Mouse (Mus musculus) myocyte (in vitro differentiated cells): ENCODE results near the gene Dnajc28. TPM values are rescaled to one million over a fixed set of nuclear protein-coding genes. Genes with fewer than 3 reads are reported as not detected.

Experiments used
- H3K27me3 ChIP-seq: one replicate; pipeline ENCODE4 v1.6.1; 2011; ENCODE audit not compliant: control insufficient read depth, insufficient read depth, insufficient read length
- H3K36me3 ChIP-seq: one replicate; pipeline ENCODE4 v1.6.1; 2011; ENCODE audit not compliant: control insufficient read depth, insufficient read depth
- H3K4me2 ChIP-seq: one replicate; pipeline ENCODE4 v1.6.1; 2011; ENCODE audit warnings: low read depth, control low read depth
- H3K4me3 ChIP-seq: one replicate; pipeline ENCODE4 v1.5.1; 2011; ENCODE audit warnings: mild to moderate bottlenecking, control low read depth, moderate library complexity
- H3K79me2 ChIP-seq: one replicate; pipeline ENCODE4 v1.6.1; 2011; ENCODE audit not compliant: control insufficient read depth, insufficient read depth
- H3ac ChIP-seq: one replicate; pipeline ENCODE4 v1.6.1; 2011; ENCODE audit not compliant: control insufficient read depth, insufficient read length
- CEBPB ChIP-seq: IDR thresholded peaks from 2 replicates; pipeline ENCODE4 v1.6.1; 2011; ENCODE audit warnings: mild to moderate bottlenecking, moderate library complexity; ENCODE audit not compliant: poor library complexity, insufficient read depth, severe bottlenecking
- E2F4 ChIP-seq: IDR thresholded peaks from one replicate; pipeline ENCODE4 v1.6.1; 2011; ENCODE audit warnings: mild to moderate bottlenecking, control low read depth, moderate library complexity; ENCODE audit not compliant: insufficient read depth
- MAX ChIP-seq: IDR thresholded peaks from one replicate; pipeline ENCODE4 v1.6.1; 2011; ENCODE audit warnings: low read depth, mild to moderate bottlenecking, control low read depth
- MYOD1 ChIP-seq, 3 experiments: IDR thresholded peaks; one replicate each; pipeline ENCODE4 v1.6.1; 2011; ENCODE audit warnings: control low read depth in 2 of 3, low read depth in 2 of 3, mild to moderate bottlenecking in 2 of 3, moderate library complexity in 1 of 3; ENCODE audit not compliant: insufficient read length in 2 of 3, control insufficient read depth in 1 of 3
- MYOG ChIP-seq, 3 experiments: IDR thresholded peaks; one replicate each; pipeline ENCODE4 v1.6.1; 2011; ENCODE audit warnings: control low read depth in 2 of 3, low read depth in 2 of 3, mild to moderate bottlenecking in 2 of 3; ENCODE audit not compliant: insufficient read length in 2 of 3, control insufficient read depth in 1 of 3, insufficient read depth in 1 of 3
- POLR2A ChIP-seq: IDR thresholded peaks from one replicate; pipeline ENCODE4 v1.6.1; 2011; ENCODE audit warnings: low read depth, mild to moderate bottlenecking, control low read depth, moderate library complexity; ENCODE audit not compliant: insufficient read length
- POLR2AphosphoS2 ChIP-seq: IDR thresholded peaks from one replicate; pipeline ENCODE4 v1.6.1; 2011; ENCODE audit warnings: low read depth, control low read depth; ENCODE audit not compliant: insufficient read length
- REST ChIP-seq: IDR thresholded peaks from one replicate; pipeline ENCODE4 v1.6.1; 2011; ENCODE audit warnings: mild to moderate bottlenecking, control low read depth, moderate library complexity; ENCODE audit not compliant: insufficient read depth, insufficient read length
- SRF ChIP-seq: IDR thresholded peaks from one replicate; pipeline ENCODE4 v1.6.1; 2011; ENCODE audit warnings: low read depth; ENCODE audit not compliant: control insufficient read depth, insufficient read length
- TCF12 ChIP-seq: IDR thresholded peaks from one replicate; pipeline ENCODE4 v1.6.1; 2011; ENCODE audit warnings: mild to moderate bottlenecking, control low read depth; ENCODE audit not compliant: poor library complexity, insufficient read depth, severe bottlenecking
- TCF3 ChIP-seq: IDR thresholded peaks from one replicate; pipeline ENCODE4 v1.6.1; 2011; ENCODE audit warnings: low read depth, control low read depth; ENCODE audit not compliant: insufficient read length
- USF1 ChIP-seq: IDR thresholded peaks from one replicate; pipeline ENCODE4 v1.6.1; 2011; ENCODE audit warnings: low read depth, mild to moderate bottlenecking, control low read depth, moderate library complexity
- polyA plus RNA-seq: library from polyadenylated mRNA; unstranded; fragments of >200 nt; fragmentation: generic; extraction: Trizol; gene quantifications from one replicate; pipeline ENCODE4 v1.2.1, GENCODE M21; 2012; ENCODE audit warnings: missing spikeins

Dnajc28 gene
- polyA plus RNA-seq, 1 experiment: 0.80 TPM

- Histone ChIP-seq H3ac (no peak overlapping the region), H3K79me2 (peaks cover 51% of the 10 kb centered on the region), H3K4me3 (no peak overlapping the region), H3K27me3 (no peaks in the 10 kb centered on the region), H3K36me3 (peaks cover 21% of the 10 kb centered on the region), H3K4me2 (no peak overlapping the region)
- TF ChIP-seq POLR2A (no peak), CEBPB (no peak), E2F4 (no peak), POLR2AphosphoS2 (no peak), MYOD1 (IDR thresholded peaks at IDR 0.05; ENCODE audit: control insufficient read depth in 1 of 3, insufficient read length in 2 of 3, low read depth in 2 of 3) (no peak), REST (no peak), TCF12 (no peak), TCF3 (no peak), SRF (no peak), USF1 (no peak), MAX (no peak), MYOG (IDR thresholded peaks at IDR 0.05; ENCODE audit: control insufficient read depth in 1 of 3, insufficient read depth in 1 of 3, insufficient read length in 2 of 3, low read depth in 2 of 3) (no peak)
Measured at GRCm38 (mm10) chr16:91644901-91645300, 26.1 kb upstream of the Dnajc28 start.

GRCm38 (mm10) chr16:91640171-91640570, 21.3 kb upstream of the Dnajc28 start:
- Histone ChIP-seq H3K27me3 (no peaks in the 10 kb centered on the region), H3K36me3 (peaks cover 44% of the 10 kb centered on the region)

GRCm38 (mm10) chr16:91639636-91640035, 20.8 kb upstream of the Dnajc28 start:
- TF ChIP-seq SRF: no peak
- TF ChIP-seq E2F4: no peak
- no peak for TF ChIP-seq MAX
- TF ChIP-seq TCF3: no peak
- no peak for TF ChIP-seq TCF12
- no peak for TF ChIP-seq MYOG (IDR thresholded peaks at IDR 0.05; ENCODE audit: control insufficient read depth in 1 of 3, insufficient read depth in 1 of 3, insufficient read length in 2 of 3, low read depth in 2 of 3)
- TF ChIP-seq POLR2A: no peak
- TF ChIP-seq REST: no peak
- no peak for TF ChIP-seq USF1
- H3K4me2 ChIP-seq: no peak overlapping the region
- H3K79me2 ChIP-seq: peaks cover 12% of the 10 kb centered on the region
- H3ac ChIP-seq: no peak overlapping the region
- peaks cover 47% of the 10 kb centered on the region for H3K36me3 ChIP-seq
- no peaks in the 10 kb centered on the region for H3K27me3 ChIP-seq
- H3K4me3 ChIP-seq: no peak overlapping the region

More at GRCm38 (mm10) chr16:91640171-91640570, 21.3 kb upstream of the Dnajc28 start:
- peaks cover 18% of the 10 kb centered on the region for H3K79me2 ChIP-seq
- H3K4me3 ChIP-seq: no peak overlapping the region
- TF ChIP-seq SRF (no peak), USF1 (no peak), E2F4 (no peak), MAX (no peak), POLR2A (no peak), MYOG (IDR thresholded peaks at IDR 0.05; ENCODE audit: control insufficient read depth in 1 of 3, insufficient read depth in 1 of 3, insufficient read length in 2 of 3, low read depth in 2 of 3) (no peak)
- no peak overlapping the region for H3ac ChIP-seq
- H3K4me2 ChIP-seq: no peak overlapping the region

GRCm38 (mm10) chr16:91639161-91639560, 20.3 kb upstream of the Dnajc28 start:
- no peak for TF ChIP-seq TCF3
- no peak for TF ChIP-seq USF1
- TF ChIP-seq MAX: no peak
- no peak for TF ChIP-seq POLR2AphosphoS2
- TF ChIP-seq CEBPB: no peak
- TF ChIP-seq REST: no peak
- no peak for TF ChIP-seq E2F4
- no peak for TF ChIP-seq MYOG (IDR thresholded peaks at IDR 0.05; ENCODE audit: control insufficient read depth in 1 of 3, insufficient read depth in 1 of 3, insufficient read length in 2 of 3, low read depth in 2 of 3)
- no peak for TF ChIP-seq SRF
- no peak for TF ChIP-seq POLR2A
- Histone ChIP-seq H3K27me3 (no peaks in the 10 kb centered on the region), H3ac (no peak overlapping the region), H3K4me2 (no peak overlapping the region), H3K4me3 (no peak overlapping the region), H3K79me2 (peaks cover 8% of the 10 kb centered on the region), H3K36me3 (peaks cover 47% of the 10 kb centered on the region)

- TF ChIP-seq MYOG (IDR thresholded peaks at IDR 0.05; ENCODE audit: control insufficient read depth in 1 of 3, insufficient read depth in 1 of 3, insufficient read length in 2 of 3, low read depth in 2 of 3): no peak
- TF ChIP-seq E2F4: no peak
- TF ChIP-seq SRF: no peak
- no peak for TF ChIP-seq TCF3
- TF ChIP-seq REST: no peak
- TF ChIP-seq USF1: no peak
- no peak for TF ChIP-seq MAX
- no peak for TF ChIP-seq CEBPB
- no peak for TF ChIP-seq TCF12
- TF ChIP-seq MYOD1 (IDR thresholded peaks at IDR 0.05; ENCODE audit: control insufficient read depth in 1 of 3, insufficient read length in 2 of 3, low read depth in 2 of 3): no peak
- no peak for TF ChIP-seq POLR2AphosphoS2
- no peak for TF ChIP-seq POLR2A
- H3ac ChIP-seq: no peak overlapping the region
- no peak overlapping the region for H3K4me3 ChIP-seq
- H3K4me2 ChIP-seq: no peak overlapping the region
- H3K27me3 ChIP-seq: no peaks in the 10 kb centered on the region
- H3K79me2 ChIP-seq: no peaks in the 10 kb centered on the region
- H3K36me3 ChIP-seq: peaks cover 27% of the 10 kb centered on the region
Measured at GRCm38 (mm10) chr16:91633641-91634040, 14.8 kb upstream of the Dnajc28 start.
